Mouse (Mus musculus) myocyte (in vitro differentiated cells): ENCODE results near the gene Eed.

Experiments used
- CEBPB ChIP-seq: IDR thresholded peaks from 2 replicates; pipeline ENCODE4 v1.6.1; 2011; ENCODE audit warnings: mild to moderate bottlenecking, moderate library complexity; ENCODE audit not compliant: poor library complexity, insufficient read depth, severe bottlenecking
- E2F4 ChIP-seq: IDR thresholded peaks from one replicate; pipeline ENCODE4 v1.6.1; 2011; ENCODE audit warnings: mild to moderate bottlenecking, control low read depth, moderate library complexity; ENCODE audit not compliant: insufficient read depth
- MAX ChIP-seq: IDR thresholded peaks from one replicate; pipeline ENCODE4 v1.6.1; 2011; ENCODE audit warnings: low read depth, mild to moderate bottlenecking, control low read depth
- MYOD1 ChIP-seq, 3 experiments: IDR thresholded peaks; one replicate each; pipeline ENCODE4 v1.6.1; 2011; ENCODE audit warnings: control low read depth in 2 of 3, low read depth in 2 of 3, mild to moderate bottlenecking in 2 of 3, moderate library complexity in 1 of 3; ENCODE audit not compliant: insufficient read length in 2 of 3, control insufficient read depth in 1 of 3
- MYOG ChIP-seq, 3 experiments: IDR thresholded peaks; one replicate each; pipeline ENCODE4 v1.6.1; 2011; ENCODE audit warnings: control low read depth in 2 of 3, low read depth in 2 of 3, mild to moderate bottlenecking in 2 of 3; ENCODE audit not compliant: insufficient read length in 2 of 3, control insufficient read depth in 1 of 3, insufficient read depth in 1 of 3
- POLR2A ChIP-seq: IDR thresholded peaks from one replicate; pipeline ENCODE4 v1.6.1; 2011; ENCODE audit warnings: low read depth, mild to moderate bottlenecking, control low read depth, moderate library complexity; ENCODE audit not compliant: insufficient read length
- POLR2AphosphoS2 ChIP-seq: IDR thresholded peaks from one replicate; pipeline ENCODE4 v1.6.1; 2011; ENCODE audit warnings: low read depth, control low read depth; ENCODE audit not compliant: insufficient read length
- TCF12 ChIP-seq: IDR thresholded peaks from one replicate; pipeline ENCODE4 v1.6.1; 2011; ENCODE audit warnings: mild to moderate bottlenecking, control low read depth; ENCODE audit not compliant: poor library complexity, insufficient read depth, severe bottlenecking
- TCF3 ChIP-seq: IDR thresholded peaks from one replicate; pipeline ENCODE4 v1.6.1; 2011; ENCODE audit warnings: low read depth, control low read depth; ENCODE audit not compliant: insufficient read length
- USF1 ChIP-seq: IDR thresholded peaks from one replicate; pipeline ENCODE4 v1.6.1; 2011; ENCODE audit warnings: low read depth, mild to moderate bottlenecking, control low read depth, moderate library complexity

- no peak for TF ChIP-seq POLR2A
- TF ChIP-seq E2F4 = no peak
- no peak for TF ChIP-seq USF1
- no peak for TF ChIP-seq POLR2AphosphoS2
- no peak for TF ChIP-seq TCF12
- TF ChIP-seq MYOG (IDR thresholded peaks at IDR 0.05; ENCODE audit: control insufficient read depth in 1 of 3, insufficient read depth in 1 of 3, insufficient read length in 2 of 3, low read depth in 2 of 3) = no peak
- TF ChIP-seq MAX = no peak
- no peak for TF ChIP-seq CEBPB
- TF ChIP-seq MYOD1 (IDR thresholded peaks at IDR 0.05; ENCODE audit: control insufficient read depth in 1 of 3, insufficient read length in 2 of 3, low read depth in 2 of 3) = no peak
- no peak for TF ChIP-seq TCF3
These were observed 17.3 kb upstream of the Eed start for GRCm38 (mm10) chr7:89998006-89998623.
